Mouse (Mus musculus) CH12.LX (cell line): ENCODE data around the gene Afap1. TPM values are rescaled to one million over a fixed set of nuclear protein-coding genes. Genes with fewer than 3 reads are reported as not detected.

Source experiments
- DNase-seq: peaks from one replicate; pipeline ENCODE4 v3.0.0-alpha.2; 2013; ENCODE audit errors: extremely low read depth
- H3K27ac ChIP-seq: 2 replicates; pipeline ENCODE4 v1.5.1; 2012; ENCODE audit warnings: low read depth, mild to moderate bottlenecking, control low read depth, moderate library complexity; ENCODE audit not compliant: insufficient read depth
- H3K27me3 ChIP-seq: replicated peaks from 2 replicates; pipeline ENCODE3; 2012; ENCODE audit warnings: inconsistent platforms
- H3K36me3 ChIP-seq, 2 experiments: replicated peaks in 1 of 2; 2 replicates each; pipeline versions ENCODE3 to v1.6.1; 2012; ENCODE audit warnings: inconsistent platforms in 1 of 2, low read length in 1 of 2, mild to moderate bottlenecking in 1 of 2, mixed read lengths in 1 of 2, moderate library complexity in 1 of 2; ENCODE audit not compliant: control insufficient read depth in 1 of 2, insufficient read depth in 1 of 2
- H3K4me1 ChIP-seq, 2 experiments: 2 replicates each; pipeline ENCODE4 v1.6.1; 2012; ENCODE audit warnings: inconsistent platforms in 1 of 2, moderate library complexity in 1 of 2; ENCODE audit not compliant: insufficient read depth in 2 of 2, control insufficient read depth in 1 of 2
- H3K4me2 ChIP-seq: 2 replicates; pipeline ENCODE4 v1.6.1; 2012; ENCODE audit warnings: low read depth, mild to moderate bottlenecking, control low read depth; ENCODE audit not compliant: poor library complexity, insufficient read depth, severe bottlenecking
- H3K4me3 ChIP-seq, 3 experiments: fragments of 150-350 bp in 1 of 3; sonication (generic) in 1 of 3; replicated peaks in 1 of 3; 2 replicates each; pipeline versions ENCODE3 to v1.5.1; 2011 to 2012; ENCODE audit warnings: low read depth in 2 of 3, low read length in 2 of 3, mild to moderate bottlenecking in 2 of 3, moderate library complexity in 2 of 3, control low read depth in 1 of 3, improper control_type of control experiment in 1 of 3, inconsistent platforms in 1 of 3, mixed read lengths in 1 of 3; ENCODE audit not compliant: poor library complexity in 1 of 3
- H3K79me2 ChIP-seq: replicated peaks from 2 replicates; pipeline ENCODE4 v1.6.1; 2012; ENCODE audit warnings: mild to moderate bottlenecking, moderate library complexity; ENCODE audit not compliant: control insufficient read depth, poor library complexity, insufficient read depth, severe bottlenecking; ENCODE audit errors: extremely low read depth
- H3K9ac ChIP-seq: 2 replicates; pipeline ENCODE4 v1.6.1; 2012; ENCODE audit warnings: low read depth, mild to moderate bottlenecking, control low read depth, moderate library complexity; ENCODE audit not compliant: insufficient read depth
- H3K9me3 ChIP-seq: replicated peaks from 2 replicates; pipeline ENCODE3; 2012; ENCODE audit warnings: low read length, inconsistent platforms, mixed read lengths
- CHD2 ChIP-seq: IDR thresholded peaks from 2 replicates; pipeline ENCODE4 v1.6.1; 2011; ENCODE audit warnings: low read length, improper control_type of control experiment
- ELF1 ChIP-seq: IDR thresholded peaks from 2 replicates; pipeline ENCODE4 v1.6.1; 2014; ENCODE audit warnings: low read depth, mild to moderate bottlenecking, inconsistent platforms, low read length, improper control_type of control experiment
- ETS1 ChIP-seq: conservative IDR thresholded peaks from 2 replicates; pipeline ENCODE4 v1.6.1; 2012; ENCODE audit warnings: low read depth, mild to moderate bottlenecking, inconsistent platforms, low read length, improper control_type of control experiment, moderate library complexity
- HCFC1 ChIP-seq: IDR thresholded peaks from 2 replicates; pipeline ENCODE4 v1.6.1; 2012; ENCODE audit warnings: low read depth, mild to moderate bottlenecking, inconsistent platforms, low read length, improper control_type of control experiment
- IRF4 ChIP-seq: IDR thresholded peaks from 2 replicates; pipeline ENCODE4 v1.6.1; 2014; ENCODE audit warnings: low read depth, mild to moderate bottlenecking, inconsistent platforms, low read length, improper control_type of control experiment
- MAFK ChIP-seq: IDR thresholded peaks from 2 replicates; pipeline ENCODE4 v1.6.1; 2011; ENCODE audit warnings: low read length, improper control_type of control experiment; ENCODE audit not compliant: insufficient replicate concordance
- MAX ChIP-seq: IDR thresholded peaks from 2 replicates; pipeline ENCODE4 v1.6.1; 2011; ENCODE audit warnings: low read length, improper control_type of control experiment
- MAZ ChIP-seq: IDR thresholded peaks from 2 replicates; pipeline ENCODE4 v1.6.1; 2012; ENCODE audit warnings: low read depth, mild to moderate bottlenecking, inconsistent platforms, low read length, improper control_type of control experiment, moderate library complexity
- MEF2A ChIP-seq: IDR thresholded peaks from 2 replicates; pipeline ENCODE4 v1.6.1; 2014; ENCODE audit warnings: low read depth, mild to moderate bottlenecking, inconsistent platforms, low read length, improper control_type of control experiment, borderline replicate concordance
- MXI1 ChIP-seq: IDR thresholded peaks from 2 replicates; pipeline ENCODE4 v1.6.1; 2011; ENCODE audit warnings: mild to moderate bottlenecking, low read depth, low read length, improper control_type of control experiment
- MYC ChIP-seq: IDR thresholded peaks from 2 replicates; pipeline ENCODE4 v1.6.1; 2011; ENCODE audit warnings: low read depth, mild to moderate bottlenecking, improper control_type of control experiment, low read length
- NELFE ChIP-seq: IDR thresholded peaks from 2 replicates; pipeline ENCODE4 v1.6.1; 2011; ENCODE audit warnings: low read depth, low read length, improper control_type of control experiment
- PAX5 ChIP-seq: IDR thresholded peaks from 2 replicates; pipeline ENCODE4 v1.6.1; 2012; ENCODE audit warnings: low read length, inconsistent platforms, mixed read lengths
- POLR2AphosphoS2 ChIP-seq: IDR thresholded peaks from 2 replicates; pipeline ENCODE4 v1.6.1; 2011; ENCODE audit warnings: low read depth, low read length, improper control_type of control experiment
- RCOR1 ChIP-seq: conservative IDR thresholded peaks from 2 replicates; pipeline ENCODE4 v1.6.1; 2012; ENCODE audit warnings: low read depth, mild to moderate bottlenecking, inconsistent platforms, low read length, improper control_type of control experiment
- TBP ChIP-seq: conservative IDR thresholded peaks from 2 replicates; pipeline ENCODE4 v1.6.1; 2011; ENCODE audit warnings: low read depth, low read length, improper control_type of control experiment
- USF1 ChIP-seq: IDR thresholded peaks from 2 replicates; pipeline ENCODE4 v1.6.1; 2014; ENCODE audit warnings: low read depth, mild to moderate bottlenecking, inconsistent platforms, low read length, improper control_type of control experiment
- USF2 ChIP-seq: conservative IDR thresholded peaks from 2 replicates; pipeline ENCODE4 v1.6.1; 2011; ENCODE audit warnings: low read depth, low read length, improper control_type of control experiment
- ZC3H11A ChIP-seq: IDR thresholded peaks from 2 replicates; pipeline ENCODE4 v1.6.1; 2012; ENCODE audit warnings: low read depth, mild to moderate bottlenecking, inconsistent platforms, low read length, improper control_type of control experiment
- ZNF384 ChIP-seq: IDR thresholded peaks from 2 replicates; pipeline ENCODE4 v1.6.1; 2012; ENCODE audit warnings: low read depth, low read length, improper control_type of control experiment, inconsistent platforms
- dilution Hi-C: fragments of 300-500 bp; cut with MboI; formaldehyde crosslinking; loops from 2 replicates; pipeline ENCODE4 v1.14.3; 2020; ENCODE audit warnings: low sequenced_read_pairs; ENCODE audit not compliant: extremely low pct_unique_long_range_greater_than_20kb, extremely low pct_ligation_motif_present
- in situ Hi-C: fragments of 300-500 bp; cut with MboI; formaldehyde crosslinking; loops from 3 replicates; pipeline ENCODE4 v1.14.3; 2019; ENCODE audit warnings: low sequenced_read_pairs, low pct_ligation_motif_present, low pct_unique_long_range_greater_than_20kb, mixed read lengths
- polyA plus RNA-seq: library from polyadenylated mRNA; unstranded; fragments of >175 nt; gene quantifications from 2 replicates; pipeline ENCODE4 v1.2.1, GENCODE M21; 2012; ENCODE audit warnings: low read depth; ENCODE audit not compliant: insufficient read length
- total RNA-seq, 2 experiments: library from RNA; depleted of rRNA; stranded (reverse); fragments of 300-350 nt in 1 of 2; fragments of >200 nt in 1 of 2; gene quantifications; 2 replicates each; pipeline ENCODE4 v1.2.3; 2012 to 2014

Afap1 gene
- total and polyA plus RNA-seq, 3 experiments: 0.32 to 4.0 (median 0.86) TPM

DNA sequence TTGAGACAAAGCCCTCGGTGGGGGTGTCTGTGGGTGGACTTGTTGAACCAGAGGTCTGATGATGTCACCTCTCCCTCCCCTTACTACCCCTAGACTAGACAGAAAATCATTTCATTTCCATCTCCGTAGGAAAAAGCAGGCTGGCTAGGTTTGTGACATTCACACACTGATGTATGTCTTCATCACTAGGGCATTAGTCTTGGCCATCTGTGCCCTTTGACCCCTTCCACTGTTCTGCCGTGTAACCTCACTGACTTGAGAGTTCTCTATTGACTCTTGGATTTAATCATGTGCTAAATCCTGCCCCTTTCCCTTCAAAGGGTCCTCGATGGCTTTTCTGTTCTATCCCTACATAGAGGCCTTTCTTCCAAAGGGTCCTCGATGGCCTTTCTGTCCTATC lies 71.9 kb downstream of the Afap1 start:
- no peaks in the 10 kb centered on the region for H3K9me3 ChIP-seq
- no peaks in the 10 kb centered on the region for H3K79me2 ChIP-seq
- H3K4me3 ChIP-seq: no peak overlapping the region
- H3K27me3 ChIP-seq: no peaks in the 10 kb centered on the region
- H3K27ac ChIP-seq: no peak overlapping the region
- no peak for DNase-seq
- in situ Hi-C loops (loop anchor here (5.0 kb wide), 1 partner anchor 33 kb away; no protein-coding TSS in a partner anchor), dilution Hi-C loops (no loop called here)
- H3K36me3 ChIP-seq: peaks cover 9 to 22% of the 10 kb centered on the region in 2 experiments
- TF ChIP-seq USF2: no peak
- TF ChIP-seq PAX5: no peak
- TF ChIP-seq USF1: no peak
- TF ChIP-seq ZC3H11A: no peak
- no peak for TF ChIP-seq TBP
- TF ChIP-seq MEF2A: no peak
- TF ChIP-seq CHD2: no peak
- no peak for TF ChIP-seq MAZ
- TF ChIP-seq MXI1: no peak
- TF ChIP-seq NELFE: no peak
- no peak for TF ChIP-seq MAX
- no peak for TF ChIP-seq ZNF384
- no peak for TF ChIP-seq POLR2AphosphoS2
- TF ChIP-seq IRF4: no peak
- no peak for TF ChIP-seq MYC
- TF ChIP-seq ETS1: no peak
- no peak for TF ChIP-seq HCFC1
- no peak for TF ChIP-seq ELF1
- TF ChIP-seq RCOR1: no peak
- no peak overlapping the region for H3K9ac ChIP-seq
- peaks cover 8 to 12% of the 10 kb centered on the region in 2 experiments for H3K4me1 ChIP-seq
- H3K4me2 ChIP-seq: no peak overlapping the region

DNA sequence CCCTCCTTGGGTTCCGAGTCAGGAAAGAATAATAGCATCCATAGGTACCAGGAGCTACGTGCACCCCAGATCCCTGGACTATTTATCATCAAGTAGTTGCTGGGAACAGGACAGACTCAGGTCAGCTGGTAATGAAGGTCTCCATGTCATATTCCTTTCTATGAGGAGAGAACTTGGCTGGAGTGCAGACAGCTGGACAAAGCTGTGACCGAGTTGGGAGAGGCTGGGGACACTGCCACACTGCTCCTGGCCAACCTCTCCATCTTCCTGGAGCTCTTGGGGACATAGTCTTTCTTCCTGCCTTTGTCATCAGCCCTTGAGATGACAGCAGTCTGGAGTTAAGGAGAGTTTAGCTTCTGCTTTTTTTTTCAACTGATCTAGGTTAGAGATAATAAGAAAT lies 76.7 kb downstream of the Afap1 start:
- DNase-seq: no peak
- Histone ChIP-seq H3K4me2 (no peak overlapping the region), H3K36me3 (peaks cover 9 to 13% of the 10 kb centered on the region in 2 experiments), H3K9ac (no peak overlapping the region), H3K79me2 (no peaks in the 10 kb centered on the region), H3K9me3 (no peaks in the 10 kb centered on the region), H3K4me3 (no peak overlapping the region), H3K4me1 (no peaks in the 10 kb centered on the region), H3K27me3 (no peaks in the 10 kb centered on the region), H3K27ac (no peak overlapping the region)
- dilution Hi-C loops (no loop called here), in situ Hi-C loops (loop anchor here (5.0 kb wide), 2 partner anchors 38 to 83 kb away; no protein-coding TSS in a partner anchor)
- TF ChIP-seq MAFK: no peak
